Mouse (Mus musculus) MEL-GATA-1-ER (cell line): ENCODE data around the gene Cyp2d10.
A peak's percentile ranks its signal among the peaks of the same experiment; 100 is the strongest.
"Not testable (repeated sequence)": the region's sequence is repeated elsewhere in the genome, so short reads cannot be mapped to it uniquely, and the experiment has no call there.

Experiments used
- DNase-seq: peaks from one replicate; pipeline ENCODE4 v3.0.0-alpha.2; 2012; ENCODE audit warnings: low read depth; ENCODE audit errors: extremely low read depth

The Cyp2d10 gene

GRCm38 (mm10) chr15:82406981-82407380 lies at the start of gene Cyp2d10:
Gene Cyp2d10 (minus strand): TSS chr15:82407195.
- DNase-seq = no peak

- DNase-seq = not testable (repeated sequence)
Observed at GRCm38 (mm10) chr15:82456086-82456790, 49.2 kb upstream of the Cyp2d10 start.

- DNase-seq = not testable (repeated sequence)
Observed at GRCm38 (mm10) chr15:82453501-82453900, 46.5 kb upstream of the Cyp2d10 start.

- not testable (repeated sequence) for DNase-seq
Observed at GRCm38 (mm10) chr15:82452133-82452532, 45.1 kb upstream of the Cyp2d10 start.

- DNase-seq = not testable (repeated sequence)
Observed at GRCm38 (mm10) chr15:82450045-82450444, 43.0 kb upstream of the Cyp2d10 start.

- no peak for DNase-seq
Observed at GRCm38 (mm10) chr15:82445196-82445595, 38.2 kb upstream of the Cyp2d10 start.

- no peak for DNase-seq
Observed at GRCm38 (mm10) chr15:82443658-82444057, 36.7 kb upstream of the Cyp2d10 start.

GRCm38 (mm10) chr15:82437975-82438617 lies 31.1 kb upstream of the Cyp2d10 start:
- DNase-seq = no peak

GRCm38 (mm10) chr15:82435606-82436005 lies 28.6 kb upstream of the Cyp2d10 start:
- DNase-seq = no peak

GRCm38 (mm10) chr15:82435011-82435410 lies 28.0 kb upstream of the Cyp2d10 start:
- no peak for DNase-seq

- no peak for DNase-seq
Observed at GRCm38 (mm10) chr15:82434541-82434940, 27.5 kb upstream of the Cyp2d10 start.

- no peak for DNase-seq
Observed at GRCm38 (mm10) chr15:82433621-82434020, 26.6 kb upstream of the Cyp2d10 start.

- no peak for DNase-seq
Observed at GRCm38 (mm10) chr15:82433137-82433536, 26.1 kb upstream of the Cyp2d10 start, which contains the start of gene Cyp2d9. Gene Cyp2d9 (plus strand): TSS chr15:82433437.

- no peak for DNase-seq
Observed at GRCm38 (mm10) chr15:82423471-82423870, 16.5 kb upstream of the Cyp2d10 start.

GRCm38 (mm10) chr15:82422935-82423334 lies 15.9 kb upstream of the Cyp2d10 start:
- no peak for DNase-seq

- no peak for DNase-seq
Observed at GRCm38 (mm10) chr15:82418616-82419015, 11.6 kb upstream of the Cyp2d10 start.

- peak; percentile 16 for DNase-seq
Observed at GRCm38 (mm10) chr15:82416797-82417789, 10.1 kb upstream of the Cyp2d10 start.

- DNase-seq = no peak
Observed at GRCm38 (mm10) chr15:82407536-82407935, 541 bp upstream of the Cyp2d10 start.

- DNase-seq = no peak
Observed at GRCm38 (mm10) chr15:82404163-82404562, 2.8 kb downstream of the Cyp2d10 start.

- no peak for DNase-seq
Observed at GRCm38 (mm10) chr15:82403606-82404005, 3.4 kb downstream of the Cyp2d10 start.

GRCm38 (mm10) chr15:82402741-82403140 lies 4.3 kb downstream of the Cyp2d10 start:
- DNase-seq = no peak

GRCm38 (mm10) chr15:82402106-82402505 lies 4.9 kb downstream of the Cyp2d10 start:
- no peak for DNase-seq
